Mouse (Mus musculus) CH12.LX (cell line): ENCODE measurements around the gene Tnfaip2. TPM values are rescaled to one million over a fixed set of nuclear protein-coding genes. Genes with fewer than 3 reads are reported as not detected.

Experiments used
- DNase-seq: peaks from one replicate; pipeline ENCODE4 v3.0.0-alpha.2; 2013; ENCODE audit errors: extremely low read depth
- H3K27ac ChIP-seq: 2 replicates; pipeline ENCODE4 v1.5.1; 2012; ENCODE audit warnings: low read depth, mild to moderate bottlenecking, control low read depth, moderate library complexity; ENCODE audit not compliant: insufficient read depth
- H3K27me3 ChIP-seq: replicated peaks from 2 replicates; pipeline ENCODE3; 2012; ENCODE audit warnings: inconsistent platforms
- H3K36me3 ChIP-seq, 2 experiments: replicated peaks in 1 of 2; 2 replicates each; pipeline versions ENCODE3 to v1.6.1; 2012; ENCODE audit warnings: inconsistent platforms in 1 of 2, low read length in 1 of 2, mild to moderate bottlenecking in 1 of 2, mixed read lengths in 1 of 2, moderate library complexity in 1 of 2; ENCODE audit not compliant: control insufficient read depth in 1 of 2, insufficient read depth in 1 of 2
- H3K4me1 ChIP-seq, 2 experiments: 2 replicates each; pipeline ENCODE4 v1.6.1; 2012; ENCODE audit warnings: inconsistent platforms in 1 of 2, moderate library complexity in 1 of 2; ENCODE audit not compliant: insufficient read depth in 2 of 2, control insufficient read depth in 1 of 2
- H3K4me2 ChIP-seq: 2 replicates; pipeline ENCODE4 v1.6.1; 2012; ENCODE audit warnings: low read depth, mild to moderate bottlenecking, control low read depth; ENCODE audit not compliant: poor library complexity, insufficient read depth, severe bottlenecking
- H3K4me3 ChIP-seq, 3 experiments: fragments of 150-350 bp in 1 of 3; sonication (generic) in 1 of 3; replicated peaks in 1 of 3; 2 replicates each; pipeline versions ENCODE3 to v1.5.1; 2011 to 2012; ENCODE audit warnings: low read depth in 2 of 3, low read length in 2 of 3, mild to moderate bottlenecking in 2 of 3, moderate library complexity in 2 of 3, control low read depth in 1 of 3, improper control_type of control experiment in 1 of 3, inconsistent platforms in 1 of 3, mixed read lengths in 1 of 3; ENCODE audit not compliant: poor library complexity in 1 of 3
- H3K79me2 ChIP-seq: replicated peaks from 2 replicates; pipeline ENCODE4 v1.6.1; 2012; ENCODE audit warnings: mild to moderate bottlenecking, moderate library complexity; ENCODE audit not compliant: control insufficient read depth, poor library complexity, insufficient read depth, severe bottlenecking; ENCODE audit errors: extremely low read depth
- H3K9ac ChIP-seq: 2 replicates; pipeline ENCODE4 v1.6.1; 2012; ENCODE audit warnings: low read depth, mild to moderate bottlenecking, control low read depth, moderate library complexity; ENCODE audit not compliant: insufficient read depth
- H3K9me3 ChIP-seq: replicated peaks from 2 replicates; pipeline ENCODE3; 2012; ENCODE audit warnings: low read length, inconsistent platforms, mixed read lengths
- CHD1 ChIP-seq: IDR thresholded peaks from 2 replicates; pipeline ENCODE4 v1.6.1; 2012; ENCODE audit warnings: low read depth, low read length, improper control_type of control experiment, inconsistent platforms
- CHD2 ChIP-seq: IDR thresholded peaks from 2 replicates; pipeline ENCODE4 v1.6.1; 2011; ENCODE audit warnings: low read length, improper control_type of control experiment
- CTCF ChIP-seq, 2 experiments: IDR thresholded peaks in 1 of 2; conservative IDR thresholded peaks in 1 of 2; 2 replicates each; pipeline ENCODE4 v1.5.1; 2011 to 2012; ENCODE audit warnings: low read depth in 2 of 2, low read length in 2 of 2, improper control_type of control experiment in 1 of 2, inconsistent platforms in 1 of 2, mild to moderate bottlenecking in 1 of 2, moderate library complexity in 1 of 2
- E2F4 ChIP-seq: IDR thresholded peaks from 2 replicates; pipeline ENCODE4 v1.6.1; 2011; ENCODE audit warnings: low read depth, low read length, improper control_type of control experiment; ENCODE audit not compliant: insufficient replicate concordance
- GABPA ChIP-seq: IDR thresholded peaks from 2 replicates; pipeline ENCODE4 v1.6.1; 2012; ENCODE audit warnings: low read depth, low read length, improper control_type of control experiment, inconsistent platforms; ENCODE audit not compliant: insufficient replicate concordance
- JUND ChIP-seq: conservative IDR thresholded peaks from 2 replicates; pipeline ENCODE4 v1.6.1; 2011; ENCODE audit warnings: low read depth, low read length, improper control_type of control experiment
- MAFK ChIP-seq: IDR thresholded peaks from 2 replicates; pipeline ENCODE4 v1.6.1; 2011; ENCODE audit warnings: low read length, improper control_type of control experiment; ENCODE audit not compliant: insufficient replicate concordance
- MEF2A ChIP-seq: IDR thresholded peaks from 2 replicates; pipeline ENCODE4 v1.6.1; 2014; ENCODE audit warnings: low read depth, mild to moderate bottlenecking, inconsistent platforms, low read length, improper control_type of control experiment, borderline replicate concordance
- MYC ChIP-seq: IDR thresholded peaks from 2 replicates; pipeline ENCODE4 v1.6.1; 2011; ENCODE audit warnings: low read depth, mild to moderate bottlenecking, improper control_type of control experiment, low read length
- NELFE ChIP-seq: IDR thresholded peaks from 2 replicates; pipeline ENCODE4 v1.6.1; 2011; ENCODE audit warnings: low read depth, low read length, improper control_type of control experiment
- NRF1 ChIP-seq: IDR thresholded peaks from 2 replicates; pipeline ENCODE4 v1.6.1; 2014; ENCODE audit warnings: low read depth, mild to moderate bottlenecking, inconsistent platforms, low read length, improper control_type of control experiment, moderate library complexity
- POLR2A ChIP-seq: IDR thresholded peaks from 2 replicates; pipeline ENCODE4 v1.6.1; 2011; ENCODE audit warnings: low read depth, mild to moderate bottlenecking, improper control_type of control experiment, low read length
- SIN3A ChIP-seq: IDR thresholded peaks from 2 replicates; pipeline ENCODE4 v1.6.1; 2012; ENCODE audit warnings: low read length, improper control_type of control experiment, inconsistent platforms
- SMC3 ChIP-seq: IDR thresholded peaks from 2 replicates; pipeline ENCODE4 v1.6.1; 2011; ENCODE audit warnings: low read depth, low read length, improper control_type of control experiment
- TBP ChIP-seq: conservative IDR thresholded peaks from 2 replicates; pipeline ENCODE4 v1.6.1; 2011; ENCODE audit warnings: low read depth, low read length, improper control_type of control experiment
- UBTF ChIP-seq: IDR thresholded peaks from 2 replicates; pipeline ENCODE4 v1.6.1; 2012; ENCODE audit warnings: low read depth, mild to moderate bottlenecking, inconsistent platforms, low read length, improper control_type of control experiment, moderate library complexity
- USF1 ChIP-seq: IDR thresholded peaks from 2 replicates; pipeline ENCODE4 v1.6.1; 2014; ENCODE audit warnings: low read depth, mild to moderate bottlenecking, inconsistent platforms, low read length, improper control_type of control experiment
- USF2 ChIP-seq: conservative IDR thresholded peaks from 2 replicates; pipeline ENCODE4 v1.6.1; 2011; ENCODE audit warnings: low read depth, low read length, improper control_type of control experiment
- ZC3H11A ChIP-seq: IDR thresholded peaks from 2 replicates; pipeline ENCODE4 v1.6.1; 2012; ENCODE audit warnings: low read depth, mild to moderate bottlenecking, inconsistent platforms, low read length, improper control_type of control experiment
- ZKSCAN1 ChIP-seq: IDR thresholded peaks from 2 replicates; pipeline ENCODE4 v1.6.1; 2012; ENCODE audit warnings: low read depth, inconsistent platforms, low read length, improper control_type of control experiment, borderline replicate concordance
- ZNF384 ChIP-seq: IDR thresholded peaks from 2 replicates; pipeline ENCODE4 v1.6.1; 2012; ENCODE audit warnings: low read depth, low read length, improper control_type of control experiment, inconsistent platforms
- dilution Hi-C: fragments of 300-500 bp; cut with MboI; formaldehyde crosslinking; loops from 2 replicates; pipeline ENCODE4 v1.14.3; 2020; ENCODE audit warnings: low sequenced_read_pairs; ENCODE audit not compliant: extremely low pct_unique_long_range_greater_than_20kb, extremely low pct_ligation_motif_present
- in situ Hi-C: fragments of 300-500 bp; cut with MboI; formaldehyde crosslinking; loops from 3 replicates; pipeline ENCODE4 v1.14.3; 2019; ENCODE audit warnings: low sequenced_read_pairs, low pct_ligation_motif_present, low pct_unique_long_range_greater_than_20kb, mixed read lengths
- polyA plus RNA-seq: library from polyadenylated mRNA; unstranded; fragments of >175 nt; gene quantifications from 2 replicates; pipeline ENCODE4 v1.2.1, GENCODE M21; 2012; ENCODE audit warnings: low read depth; ENCODE audit not compliant: insufficient read length
- total RNA-seq, 2 experiments: library from RNA; depleted of rRNA; stranded (reverse); fragments of 300-350 nt in 1 of 2; fragments of >200 nt in 1 of 2; gene quantifications; 2 replicates each; pipeline ENCODE4 v1.2.3; 2012 to 2014

Gene Tnfaip2
- total and polyA plus RNA-seq, 3 experiments = 0.93 to 2.5 (median 1.4) TPM

DNA sequence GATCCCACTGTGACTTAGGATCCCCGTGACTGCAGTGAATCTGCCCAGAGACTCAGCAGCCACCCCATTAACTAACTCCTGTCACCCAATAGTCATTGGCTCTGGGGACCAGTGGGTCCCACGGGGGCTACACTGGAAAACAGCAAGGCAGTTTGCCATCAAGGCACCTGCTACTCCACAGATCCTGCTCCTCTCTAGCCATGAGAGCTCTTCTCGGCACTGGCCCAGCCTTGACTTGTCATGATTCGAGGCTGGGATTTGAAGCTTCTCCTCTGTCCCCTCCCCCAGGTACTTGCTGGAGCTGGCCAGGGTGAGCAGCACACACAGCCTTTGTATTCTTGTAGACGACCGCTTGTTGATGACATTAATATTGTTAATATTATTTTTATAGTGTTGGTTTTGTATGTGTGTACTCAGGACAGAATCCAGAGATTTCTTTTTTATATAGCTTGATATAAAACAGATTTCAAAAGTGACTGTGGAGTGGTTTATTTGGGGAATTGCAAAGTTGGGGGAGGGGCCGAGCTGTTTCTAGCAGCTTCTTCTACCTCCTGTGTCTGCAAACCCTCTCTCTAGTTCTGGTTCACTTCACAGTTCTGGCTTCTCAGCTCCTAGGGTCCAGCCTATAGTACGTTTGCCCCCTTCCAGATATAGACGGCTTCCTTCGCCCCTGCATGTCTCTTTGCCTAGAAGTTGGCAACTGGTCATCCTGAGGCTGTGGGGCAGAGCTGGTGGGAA is 12.4 kb downstream of the Tnfaip2 start:
- in situ Hi-C loops = no loop called here
- H3K9me3 ChIP-seq = no peaks in the 10 kb centered on the region
- H3K79me2 ChIP-seq = no peaks in the 10 kb centered on the region
- H3K36me3 ChIP-seq = peaks cover 0 to 11% of the 10 kb centered on the region in 2 experiments
- peaks cover 64% of the 10 kb centered on the region for H3K27me3 ChIP-seq
- H3K4me2 ChIP-seq = no peak overlapping the region
- H3K4me1 ChIP-seq = peaks cover 4 to 26% of the 10 kb centered on the region in 2 experiments; a peak in 3 of 4 replicates
- H3K4me3 ChIP-seq = no peak overlapping the region
- H3K27ac ChIP-seq = no peak overlapping the region
- H3K9ac ChIP-seq = no peak overlapping the region
- dilution Hi-C loops = no loop called here
- no peak for TF ChIP-seq CHD1
- no peak for TF ChIP-seq JUND
- no peak for TF ChIP-seq USF1
- no peak for TF ChIP-seq UBTF
- TF ChIP-seq MEF2A = no peak
- no peak for TF ChIP-seq NELFE
- no peak for TF ChIP-seq MYC
- no peak for DNase-seq

DNA sequence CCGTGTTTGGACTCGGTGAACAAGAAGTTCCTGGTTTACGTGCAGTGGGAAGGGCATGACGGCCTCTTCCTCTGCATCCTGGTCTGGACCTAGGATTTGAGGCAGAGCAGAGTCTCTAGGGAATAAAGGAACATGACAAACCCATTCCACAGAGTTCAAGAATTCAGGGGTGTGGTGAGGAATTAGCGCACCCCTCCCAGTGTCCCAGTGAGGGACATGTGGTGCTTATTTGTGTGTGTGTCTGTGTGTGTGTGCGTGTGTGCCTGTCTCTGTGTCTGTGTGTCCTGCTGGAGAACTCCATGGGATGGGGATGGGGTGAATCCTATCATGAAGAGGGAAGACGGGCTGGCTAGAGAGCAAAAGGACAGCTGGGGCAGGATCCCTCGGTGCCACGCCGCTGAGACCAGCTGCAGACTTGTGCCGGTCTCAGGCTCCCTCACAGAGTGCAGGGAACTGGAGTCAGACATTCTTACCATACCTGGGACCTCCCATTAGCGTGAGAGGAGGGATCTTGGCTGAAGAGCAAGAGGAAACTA is 13.1 kb downstream of the Tnfaip2 start:
- Histone ChIP-seq H3K27me3 (peaks cover 63% of the 10 kb centered on the region), H3K4me1 (peaks cover 4 to 26% of the 10 kb centered on the region in 2 experiments; a peak in 3 of 4 replicates), H3K9ac (no peak overlapping the region), H3K79me2 (no peaks in the 10 kb centered on the region), H3K9me3 (no peaks in the 10 kb centered on the region), H3K4me2 (no peak overlapping the region), H3K4me3 (no peak overlapping the region), H3K27ac (no peak overlapping the region), H3K36me3 (peaks cover 0 to 11% of the 10 kb centered on the region in 2 experiments)
- in situ Hi-C loops (no loop called here), dilution Hi-C loops (no loop called here)
- no peak for DNase-seq
- no peak for TF ChIP-seq E2F4
- no peak for TF ChIP-seq NRF1
- no peak for TF ChIP-seq SMC3
- no peak for TF ChIP-seq ZNF384
- TF ChIP-seq POLR2A = no peak
- TF ChIP-seq CTCF (conservative IDR thresholded peaks at IDR 0.05 in 1 of 2, IDR thresholded peaks at IDR 0.05 in 1 of 2; ENCODE audit: low read depth in 2 of 2, low read length in 2 of 2) = no peak
- TF ChIP-seq USF2 = no peak
- no peak for TF ChIP-seq SIN3A
- TF ChIP-seq GABPA = no peak
- TF ChIP-seq TBP = no peak
- TF ChIP-seq MEF2A = no peak
- TF ChIP-seq UBTF = no peak
- TF ChIP-seq MAFK = no peak
- TF ChIP-seq MYC = no peak
- TF ChIP-seq CHD2 = no peak
- TF ChIP-seq ZC3H11A = no peak
- TF ChIP-seq NELFE = no peak
- no peak for TF ChIP-seq ZKSCAN1
